Mouse (Mus musculus): Measurements from ENCODE around the gene Rgl2. TPM values are rescaled to one million over a fixed set of nuclear protein-coding genes. Genes with fewer than 3 reads are reported as not detected.
"Not testable (repeated sequence)": the region's sequence is repeated elsewhere in the genome, so short reads cannot be mapped to it uniquely, and the experiment has no call there.

The Rgl2 gene
- polyA plus RNA-seq, 1 experiment from 2014 or later = 43.2 TPM

DNA sequence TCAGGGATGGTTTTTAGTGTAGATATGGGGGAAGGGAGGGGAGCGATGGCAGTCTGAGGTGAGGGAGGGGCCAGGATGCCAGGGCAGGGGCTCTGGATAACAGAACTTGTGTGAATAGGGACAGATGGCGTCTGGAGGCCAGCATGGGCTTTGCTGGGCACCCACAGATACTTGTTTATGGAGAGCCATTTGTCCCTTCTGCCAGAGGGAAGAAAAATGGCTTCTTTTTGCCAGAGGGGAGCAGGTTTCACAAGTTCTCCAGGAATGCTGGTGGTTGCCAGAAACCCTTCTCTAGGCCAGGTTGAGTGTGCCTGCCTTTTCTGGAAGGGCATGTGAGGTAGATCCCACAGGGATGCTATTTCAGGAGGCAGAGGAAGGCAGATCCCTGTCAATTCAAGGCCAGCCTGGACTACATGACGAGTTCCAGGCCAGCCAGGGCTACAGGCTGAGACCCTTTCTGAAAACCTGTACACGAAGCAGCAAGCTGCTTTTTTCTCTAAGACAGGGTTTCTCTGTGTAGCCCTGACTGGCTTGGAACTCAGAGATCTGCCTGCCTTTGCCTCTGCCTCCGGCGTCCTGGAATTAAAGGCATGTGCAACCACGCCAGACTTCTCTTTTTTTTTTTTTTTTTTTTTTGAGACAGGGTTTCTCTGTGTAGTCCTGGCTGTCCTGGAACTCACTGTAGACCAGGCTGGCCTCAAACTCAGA lies 28.9 kb upstream of the Rgl2 start:
- 68% methylated on average over 7 of the region's 7 CpGs for WGBS
- Histone ChIP-seq H3K9me3 (replicated peaks) (no peaks in the 10 kb centered on the region), H3K4me3 (no peak overlapping the region), H3K4me1 (0 out of 2 replicates have a peak, but pooled peaks cover 4% of the 10 kb centered on the region), H3K27me3 (ENCODE audit: low read depth, poor library complexity, severe bottlenecking) (no peaks in the 10 kb centered on the region), H3K36me3 (no peaks in the 10 kb centered on the region), H3K27ac (no peak overlapping the region)
- DNase-seq (ENCODE audit: low spot score) = no peak

GRCm38 (mm10) chr17:33900989-33901314 lies 28.4 kb upstream of the Rgl2 start:
- Histone ChIP-seq H3K9me3 (replicated peaks) (no peaks in the 10 kb centered on the region), H3K4me1 (0 out of 2 replicates have a peak, but pooled peaks cover 4% of the 10 kb centered on the region), H3K27ac (no peak overlapping the region), H3K27me3 (ENCODE audit: low read depth, poor library complexity, severe bottlenecking) (no peaks in the 10 kb centered on the region), H3K4me3 (no peak overlapping the region), H3K36me3 (no peaks in the 10 kb centered on the region)
- DNase-seq (ENCODE audit: low spot score) = no peak
- WGBS = 90% methylated on average over 4 of the region's 4 CpGs

GRCm38 (mm10) chr17:33901653-33902052 lies 27.7 kb upstream of the Rgl2 start:
- WGBS = 74% methylated on average over 4 of the region's 4 CpGs
- Histone ChIP-seq H3K4me3 (no peak overlapping the region), H3K27me3 (ENCODE audit: low read depth, poor library complexity, severe bottlenecking) (no peaks in the 10 kb centered on the region), H3K36me3 (no peaks in the 10 kb centered on the region), H3K27ac (no peak overlapping the region), H3K9me3 (replicated peaks) (no peaks in the 10 kb centered on the region), H3K4me1 (0 out of 2 replicates have a peak, but pooled peaks cover 4% of the 10 kb centered on the region)
- DNase-seq (ENCODE audit: low spot score) = no peak

DNA sequence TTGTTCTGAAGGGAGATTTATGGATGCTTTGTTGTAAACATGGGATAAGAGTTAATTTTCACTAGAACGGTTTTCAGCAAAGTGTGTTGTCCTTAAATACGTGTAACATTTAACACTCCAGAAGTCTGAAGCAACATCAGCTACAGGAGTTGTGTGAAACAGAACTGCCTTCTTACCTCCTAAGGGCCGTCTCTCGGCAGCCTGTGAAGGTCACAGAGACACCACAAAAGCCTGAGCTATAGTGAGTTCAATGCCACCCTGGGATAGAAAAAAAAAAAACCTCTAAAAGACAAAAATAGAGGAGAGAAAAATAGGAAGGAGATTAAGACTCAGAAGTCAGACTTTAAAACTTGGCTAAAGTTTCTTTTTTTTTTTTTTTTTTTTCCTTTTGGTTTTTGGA lies 27.3 kb upstream of the Rgl2 start:
- no peaks in the 10 kb centered on the region for H3K9me3 ChIP-seq (replicated peaks)
- no peaks in the 10 kb centered on the region for H3K36me3 ChIP-seq
- H3K27ac ChIP-seq = no peak overlapping the region
- H3K27me3 ChIP-seq (ENCODE audit: low read depth, poor library complexity, severe bottlenecking) = no peaks in the 10 kb centered on the region
- 0 out of 2 replicates have a peak, but pooled peaks cover 4% of the 10 kb centered on the region for H3K4me1 ChIP-seq
- no peak overlapping the region for H3K4me3 ChIP-seq
- no peak for DNase-seq (ENCODE audit: low spot score)
- 41% methylated on average over 4 of the region's 4 CpGs for WGBS

DNA sequence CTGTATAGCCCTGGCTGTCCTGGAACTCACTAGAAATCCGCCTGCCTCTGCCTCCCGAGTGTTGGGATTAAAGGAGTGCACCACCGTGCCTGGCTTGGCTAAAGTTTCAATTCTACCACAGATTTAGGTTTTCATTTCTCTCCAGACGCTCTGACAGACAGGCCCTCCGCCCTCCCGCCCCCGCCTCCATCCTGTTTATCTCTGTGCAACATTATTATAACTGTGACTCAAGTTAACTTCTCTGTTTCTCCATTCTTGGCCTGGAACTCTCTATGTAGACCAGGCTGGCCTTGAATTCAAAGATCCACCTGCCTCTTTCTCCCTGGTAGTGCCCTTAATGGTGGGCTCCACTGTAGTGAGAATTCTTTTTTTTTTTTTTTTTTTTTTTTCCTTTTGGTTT lies 26.9 kb upstream of the Rgl2 start:
- no peaks in the 10 kb centered on the region for H3K27me3 ChIP-seq (ENCODE audit: low read depth, poor library complexity, severe bottlenecking)
- no peaks in the 10 kb centered on the region for H3K9me3 ChIP-seq (replicated peaks)
- H3K4me3 ChIP-seq = no peak overlapping the region
- no peaks in the 10 kb centered on the region for H3K36me3 ChIP-seq
- DNase-seq (ENCODE audit: low spot score) = no peak
- no peak overlapping the region for H3K27ac ChIP-seq
- H3K4me1 ChIP-seq = 0 out of 2 replicates have a peak, but pooled peaks cover 4% of the 10 kb centered on the region
- 86% methylated on average over 7 of the region's 7 CpGs for WGBS

GRCm38 (mm10) chr17:33903911-33904651 lies 25.3 kb upstream of the Rgl2 start:
- not testable (repeated sequence) for H3K27me3 ChIP-seq (ENCODE audit: low read depth, poor library complexity, severe bottlenecking); H3K36me3 ChIP-seq; H3K27ac ChIP-seq; H3K4me3 ChIP-seq; H3K9me3 ChIP-seq (replicated peaks); DNase-seq (ENCODE audit: low spot score)
- H3K4me1 ChIP-seq = peaks cover 15% of the 10 kb centered on the region
- 76% methylated on average over 6 of the region's 6 CpGs for WGBS

DNA sequence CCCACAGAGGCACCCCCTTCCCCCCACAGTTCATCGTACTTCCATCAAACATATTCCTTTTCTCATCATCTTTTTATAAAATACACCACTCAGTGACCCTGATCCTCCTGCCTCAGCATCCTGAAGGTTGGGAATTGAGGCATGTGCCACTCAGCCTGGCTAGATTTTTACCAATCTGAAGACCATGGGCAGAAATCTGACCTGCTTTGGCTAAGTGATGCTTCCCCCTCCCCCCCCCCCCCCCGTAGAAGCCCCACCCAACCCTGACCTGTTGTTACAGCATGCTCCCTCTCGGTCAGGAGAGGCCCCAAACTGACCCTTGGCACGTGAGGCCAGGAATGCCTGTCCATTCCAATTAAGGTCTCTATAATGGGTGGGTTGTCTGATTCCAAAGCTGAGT lies 24.5 kb upstream of the Rgl2 start, which contains the start of gene Platr17:
Platr17 (plus strand) TSS at position 301 of the 400 bp plus-strand sequence.
- H3K9me3 ChIP-seq (replicated peaks); DNase-seq (ENCODE audit: low spot score); H3K4me3 ChIP-seq; H3K36me3 ChIP-seq; H3K27me3 ChIP-seq (ENCODE audit: low read depth, poor library complexity, severe bottlenecking); H3K27ac ChIP-seq: not testable (repeated sequence)
- peaks cover 15% of the 10 kb centered on the region for H3K4me1 ChIP-seq
- WGBS = 35% methylated on average over 3 of the region's 4 CpGs

DNA sequence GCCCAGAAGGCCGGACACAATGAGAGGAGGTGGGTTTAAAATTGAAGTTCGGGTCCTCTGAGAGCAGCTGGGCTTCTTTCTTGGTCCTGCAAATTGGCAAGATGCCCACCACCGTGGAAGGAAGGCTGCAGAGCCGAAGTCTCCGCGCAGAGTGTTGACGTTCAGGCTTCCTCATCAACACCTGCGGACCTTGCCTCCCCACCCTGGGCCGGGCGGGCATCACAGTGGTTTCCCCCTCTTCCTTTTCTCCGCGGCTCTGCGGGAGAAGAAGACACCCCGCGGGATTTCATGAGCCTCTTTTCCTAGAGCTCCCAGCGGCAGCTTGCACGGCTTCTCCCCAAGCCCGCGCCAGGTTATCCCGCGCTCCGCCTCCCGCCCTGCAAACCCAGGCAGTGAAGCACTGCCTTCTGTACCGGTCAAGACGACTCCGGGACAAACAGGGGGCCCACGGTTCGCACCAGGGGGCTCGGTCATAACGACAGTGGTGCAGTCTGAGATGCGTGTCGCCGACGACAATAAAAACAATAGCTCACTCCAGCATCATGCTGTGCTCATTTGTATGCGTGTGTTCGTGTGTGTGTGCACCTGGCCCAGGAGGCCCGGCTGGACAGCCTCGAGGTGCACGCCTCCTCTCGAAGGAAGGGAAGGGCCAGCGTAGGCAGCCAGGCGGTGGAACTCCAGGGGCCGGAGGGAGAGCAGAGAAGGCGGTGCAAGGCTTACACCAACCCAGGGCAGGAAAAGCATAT lies 20.8 kb upstream of the Rgl2 start:
- peak overlapping the region; percentile 87 for H3K4me3 ChIP-seq
- WGBS = under 1% methylated on average over 44 of the region's 44 CpGs

DNA sequence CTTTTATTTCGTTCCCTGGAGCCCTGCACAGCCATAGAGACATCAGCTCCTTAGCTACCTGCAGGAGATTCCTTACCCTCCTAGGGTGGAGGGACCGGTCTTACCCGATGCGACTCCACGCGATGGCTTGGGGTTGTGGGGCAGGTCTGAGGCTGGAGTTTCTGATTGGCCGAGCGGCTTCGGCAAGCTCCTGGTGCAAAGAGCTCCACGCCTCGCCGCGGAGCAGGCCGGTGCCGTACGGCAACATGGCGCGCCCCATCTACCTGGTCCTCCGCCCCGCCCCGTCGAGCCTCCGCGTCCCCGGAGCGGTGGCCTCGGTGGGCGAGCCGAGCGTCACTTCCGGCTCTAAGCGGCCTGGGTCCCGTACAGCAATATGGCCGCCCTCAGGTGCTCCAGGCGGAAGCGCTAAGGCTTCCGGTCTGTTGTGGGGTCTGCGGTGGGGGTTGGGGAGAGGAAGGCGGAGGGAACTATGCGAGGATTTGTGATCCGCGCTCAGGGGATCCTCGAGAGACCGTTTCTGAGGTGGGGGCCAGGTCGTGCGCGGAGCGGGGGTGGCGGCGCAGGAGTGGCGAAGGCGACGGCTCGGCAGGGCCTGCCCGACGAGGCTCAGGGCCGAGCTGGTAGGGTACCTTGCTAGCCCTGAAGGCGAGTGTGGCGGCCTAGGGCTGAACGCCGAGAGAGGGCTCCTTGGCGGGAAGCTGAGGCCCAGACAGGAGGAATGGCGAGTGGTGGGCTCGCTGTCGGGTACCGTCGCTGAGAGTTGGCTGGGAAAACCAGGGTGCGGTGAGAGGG lies 20.1 kb upstream of the Rgl2 start, which contains the start of gene Daxx:
Daxx (plus strand) TSS at position 338 of the 792 bp plus-strand sequence.
- peaks cover 28% of the 10 kb centered on the region for H3K4me1 ChIP-seq
- DNase-seq (ENCODE audit: low spot score) = peak; percentile 99

More for the DNA sequence above, 20.8 kb upstream of the Rgl2 start:
- Histone ChIP-seq H3K36me3 (peaks cover 32% of the 10 kb centered on the region), H3K9me3 (replicated peaks) (no peaks in the 10 kb centered on the region), H3K4me1 (peaks cover 28% of the 10 kb centered on the region), H3K27me3 (ENCODE audit: low read depth, poor library complexity, severe bottlenecking) (no peaks in the 10 kb centered on the region), H3K27ac (peak overlapping the region; percentile 92)
- DNase-seq (ENCODE audit: low spot score) = no peak

GRCm38 (mm10) chr17:33909869-33910250 lies 19.5 kb upstream of the Rgl2 start:
- Histone ChIP-seq H3K9me3 (replicated peaks) (no peaks in the 10 kb centered on the region), H3K4me3 (peak overlapping the region; percentile 87), H3K27me3 (ENCODE audit: low read depth, poor library complexity, severe bottlenecking) (no peaks in the 10 kb centered on the region), H3K4me1 (peaks cover 29% of the 10 kb centered on the region), H3K36me3 (peaks cover 46% of the 10 kb centered on the region), H3K27ac (peak overlapping the region; percentile 92)
- peak; percentile 50 for DNase-seq (ENCODE audit: low spot score)
- WGBS = under 1% methylated on average over 14 of the region's 14 CpGs

More for the DNA sequence above, 20.1 kb upstream of the Rgl2 start, which contains the start of gene Daxx:
- H3K9me3 ChIP-seq (replicated peaks) = no peaks in the 10 kb centered on the region
- H3K36me3 ChIP-seq = peaks cover 40% of the 10 kb centered on the region
- H3K27ac ChIP-seq = peak within 1 kb of the TSS; percentile 92
- under 1% methylated on average over 68 of the region's 68 CpGs for WGBS
- H3K4me3 ChIP-seq = peak within 1 kb of the TSS; percentile 87
- H3K27me3 ChIP-seq (ENCODE audit: low read depth, poor library complexity, severe bottlenecking) = no peaks in the 10 kb centered on the region

GRCm38 (mm10) chr17:33910346-33911051 lies 18.8 kb upstream of the Rgl2 start:
- Histone ChIP-seq H3K36me3 (peaks cover 50% of the 10 kb centered on the region), H3K27ac (peak overlapping the region; percentile 92; the same call in 1 of the 2 replicates), H3K27me3 (ENCODE audit: low read depth, poor library complexity, severe bottlenecking) (no peaks in the 10 kb centered on the region), H3K9me3 (replicated peaks) (no peaks in the 10 kb centered on the region), H3K4me3 (peak overlapping the region; percentile 87), H3K4me1 (peaks cover 31% of the 10 kb centered on the region)
- WGBS = 56% methylated on average over 11 of the region's 11 CpGs
- no peak for DNase-seq (ENCODE audit: low spot score)
